Mouse (Mus musculus) gonadal fat pad, adult 2 months (tissue): ENCODE measurements around the gene Cd33. TPM values are rescaled to one million over a fixed set of nuclear protein-coding genes. Genes with fewer than 3 reads are reported as not detected.

Experiments
- DNase-seq: peaks from one replicate; pipeline ENCODE4 v3.0.0-alpha.2; 2012; ENCODE audit warnings: low read depth
- polyA plus RNA-seq: library from polyadenylated mRNA; depleted of rRNA; stranded (reverse); fragments of >200 nt; gene quantifications from 2 replicates; pipeline ENCODE4 v1.2.3, GENCODE M21; 2012; rRNA removed

Gene Cd33
- polyA plus RNA-seq, 1 experiment, result 11.1 TPM

DNA sequence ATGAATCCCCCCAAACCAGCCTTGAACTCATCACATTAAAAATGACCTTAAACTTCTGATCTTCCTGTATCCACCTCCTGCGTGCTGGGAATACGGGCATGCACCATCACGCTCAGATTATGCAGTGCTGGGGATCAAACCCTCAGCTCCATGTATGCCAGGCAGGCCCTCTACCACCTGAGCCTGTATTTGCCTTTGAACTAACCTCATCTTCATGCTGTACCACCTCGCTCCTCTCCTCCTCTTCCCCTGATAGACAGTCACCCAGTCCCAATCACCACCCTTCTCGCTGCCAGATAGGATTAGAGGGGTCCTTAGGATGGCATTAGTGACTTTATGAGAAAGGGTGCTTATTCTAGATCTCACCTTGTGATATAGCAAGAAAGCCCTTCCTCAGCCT, 29.2 kb downstream of the Cd33 start:
- no peak for DNase-seq

DNA sequence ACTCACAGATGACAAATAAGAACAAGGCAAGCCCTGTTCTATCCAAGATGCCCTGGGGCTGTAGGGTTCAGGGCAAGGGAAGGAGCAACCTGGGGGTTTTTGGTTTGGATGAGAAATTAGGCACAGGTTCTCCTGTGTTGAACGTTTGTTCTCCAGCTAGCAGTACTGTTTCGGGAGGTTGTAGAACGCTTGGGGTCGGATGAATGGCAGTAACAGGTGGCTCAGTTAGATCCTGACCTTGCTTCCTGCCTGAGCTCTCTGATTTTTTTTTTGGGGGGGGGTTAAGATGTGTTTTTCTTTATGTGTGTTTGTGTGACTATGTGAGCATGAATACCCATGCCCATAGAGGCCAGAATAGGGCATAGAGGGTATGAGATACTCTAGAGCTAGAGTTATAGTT, 31.7 kb downstream of the Cd33 start:
- DNase-seq, result no peak

DNA sequence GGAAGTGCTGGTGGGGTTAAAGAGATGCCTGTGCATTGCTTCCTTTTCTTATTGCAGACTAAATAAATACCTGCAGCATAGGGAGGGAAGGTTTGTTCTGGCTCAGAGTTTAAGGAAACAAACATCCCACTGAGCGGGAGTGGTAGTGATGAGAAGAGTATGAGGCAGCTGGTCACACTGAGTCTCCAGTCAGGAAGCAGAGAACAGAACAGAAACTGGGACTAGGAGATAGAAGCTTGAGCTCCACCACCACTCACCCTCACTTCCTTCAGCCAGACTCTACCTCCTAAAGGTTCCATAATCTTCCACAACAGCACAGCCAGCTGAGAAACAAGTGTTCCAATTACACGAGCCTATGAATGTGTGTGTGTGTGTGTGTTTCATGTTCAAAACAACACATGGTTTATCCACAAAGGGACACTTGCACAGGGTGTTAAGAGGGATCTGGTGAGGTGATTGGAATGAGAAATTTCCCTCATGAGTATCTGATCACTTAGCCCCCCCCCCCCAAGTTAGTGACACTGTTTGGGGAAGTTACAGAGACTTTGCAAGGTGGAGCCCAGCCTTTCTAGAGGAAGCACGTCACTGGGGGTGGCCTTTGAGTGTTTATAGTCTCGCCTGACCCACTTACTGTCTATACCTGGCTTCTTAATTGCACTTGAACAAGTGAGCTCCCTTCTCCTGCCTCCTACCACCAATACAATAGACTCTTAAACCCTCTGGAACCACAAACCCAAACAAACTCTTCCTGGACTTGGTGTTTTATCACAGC, 32.3 kb downstream of the Cd33 start:
- DNase-seq, result no peak

- DNase-seq, result no peak
Observed at GRCm38 (mm10) chr7:43495343-43496021, 48.7 kb downstream of the Cd33 start.

DNA sequence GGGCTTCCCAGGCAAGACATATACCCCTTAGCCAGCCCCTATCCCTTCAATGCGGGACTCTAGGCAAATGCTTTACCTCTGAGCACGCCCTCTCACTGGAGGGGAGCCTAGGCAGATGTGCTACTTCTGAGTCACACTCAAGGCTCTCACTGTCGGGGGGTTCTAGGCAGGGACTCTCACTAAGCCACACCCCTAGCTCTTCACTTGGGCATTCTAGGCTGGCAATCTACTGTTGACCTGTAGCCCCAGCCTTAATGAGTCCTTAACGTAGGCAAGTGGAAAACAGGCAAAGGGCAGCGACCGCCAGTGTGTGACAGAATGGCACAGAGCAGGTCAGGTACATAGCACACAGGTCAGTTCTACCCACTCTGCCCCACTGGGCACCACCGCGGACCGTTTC, 53.4 kb downstream of the Cd33 start:
- DNase-seq, result no peak

DNA sequence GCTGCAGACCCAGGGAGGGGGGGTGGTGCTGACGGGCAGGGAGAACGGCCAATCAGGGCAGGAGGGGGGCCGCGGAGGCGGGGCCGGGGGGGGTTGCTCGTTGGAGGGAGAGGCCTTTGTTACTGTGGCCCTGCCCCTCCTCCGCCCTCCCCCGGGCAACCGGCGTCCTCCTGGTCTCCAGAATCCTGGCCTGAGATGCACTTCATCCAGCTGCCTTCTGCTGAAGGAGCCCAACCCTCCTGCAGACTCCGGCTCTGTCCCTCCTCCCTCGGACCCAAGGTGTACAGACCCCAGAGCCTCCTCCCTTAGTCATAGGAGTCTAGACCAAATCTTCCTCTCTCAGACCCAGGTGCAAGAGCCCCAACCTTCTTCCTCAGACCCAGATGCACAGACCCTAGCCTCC, 54.0 kb downstream of the Cd33 start:
- no peak for DNase-seq

- DNase-seq, result no peak
Observed at GRCm38 (mm10) chr7:43489631-43490125, 54.5 kb downstream of the Cd33 start, which contains the start of gene Iglon5. Gene Iglon5, minus strand, starts transcription at chr7:43490075.

DNA sequence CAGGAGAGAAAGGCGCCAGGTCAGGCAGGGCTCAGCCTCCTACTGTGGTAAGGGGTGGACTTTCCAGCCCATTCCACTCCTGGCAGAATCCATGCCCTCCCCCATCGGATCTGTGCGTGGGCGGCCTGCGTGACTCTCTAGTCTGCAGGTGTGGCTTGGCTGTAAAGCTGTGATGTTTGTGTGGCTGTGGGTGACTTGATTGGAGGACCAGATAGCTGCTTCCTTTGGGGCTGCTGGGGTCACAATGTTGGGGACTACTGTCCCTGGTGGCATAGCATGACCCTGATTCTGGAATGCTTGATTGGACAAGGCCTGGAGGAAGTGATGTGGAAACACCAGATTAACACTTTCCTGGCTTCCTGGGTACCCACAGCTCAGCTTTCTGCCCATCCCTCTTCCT, 55.6 kb downstream of the Cd33 start:
- no peak for DNase-seq

DNA sequence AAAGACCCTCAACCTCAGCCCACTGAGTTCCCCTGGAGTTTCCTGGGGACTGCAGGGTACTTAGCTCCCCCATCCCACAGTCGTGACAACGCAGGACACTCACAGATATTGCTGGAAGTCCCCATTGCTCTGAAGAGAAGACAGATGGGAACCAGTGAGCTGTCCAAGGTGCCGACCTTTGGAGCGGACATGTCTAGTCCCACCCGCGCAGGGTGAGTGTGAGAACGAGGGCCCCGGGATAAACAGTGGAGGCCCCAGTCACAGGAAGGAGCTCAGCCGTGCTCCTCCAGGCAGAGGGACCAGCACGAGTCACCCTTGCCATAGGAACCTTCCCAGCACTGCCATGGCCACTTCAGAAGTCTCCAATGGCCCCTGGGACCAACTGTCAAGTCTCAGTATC, 61.0 kb downstream of the Cd33 start:
- DNase-seq, result no peak

GRCm38 (mm10) chr7:43482090-43482716, 62.0 kb downstream of the Cd33 start:
- DNase-seq, result no peak

DNA sequence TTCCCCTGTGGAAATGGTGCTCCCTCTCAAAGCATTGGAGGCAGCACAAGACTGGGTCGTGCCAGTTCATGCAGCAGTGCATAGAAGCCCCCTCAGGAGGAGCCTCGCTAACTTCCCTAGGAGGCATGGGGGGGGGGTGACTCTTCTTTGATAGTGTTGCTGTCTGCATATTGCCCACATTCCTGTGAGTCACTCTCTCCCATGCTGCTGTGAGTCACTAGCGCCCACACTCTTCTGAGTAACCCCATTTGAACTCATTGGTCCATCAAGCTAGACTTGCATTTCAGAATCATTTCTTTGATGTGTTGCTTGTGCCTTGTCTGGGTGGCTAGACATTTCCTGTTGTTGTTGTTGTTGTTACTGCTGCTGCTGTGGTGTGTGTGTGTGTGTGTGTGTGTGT, 63.0 kb downstream of the Cd33 start:
- DNase-seq, result no peak

- no peak for DNase-seq
Observed at GRCm38 (mm10) chr7:43476376-43476775, 67.9 kb downstream of the Cd33 start.

- no peak for DNase-seq
Observed at GRCm38 (mm10) chr7:43475706-43476105, 68.5 kb downstream of the Cd33 start.

Other genes with a start within 250 kb of the Cd33 start
- gene Zfp715, start 231.1 kb downstream of the Cd33 start, polyA plus RNA-seq, result 5.4 and 6.5 TPM in 2 replicates
- 0.19 and 0.88 TPM in 2 replicates for gene Siglecf, start 193.1 kb downstream of the Cd33 start, polyA plus RNA-seq
- gene Siglecg, start 136.2 kb downstream of the Cd33 start, polyA plus RNA-seq, result 2.0 and 2.2 TPM in 2 replicates
- 0.04 TPM in 1 of 2 replicates, not detected in the other for gene Lim2, start 116.8 kb downstream of the Cd33 start, polyA plus RNA-seq
- gene Nkg7, start 107.4 kb downstream of the Cd33 start, polyA plus RNA-seq, result 3.1 and 4.1 TPM in 2 replicates
- 0.27 and 0.38 TPM in 2 replicates for gene Cldnd2, start 103.6 kb downstream of the Cd33 start, polyA plus RNA-seq
- 171 and 189 TPM in 2 replicates for gene Etfb, start 100.3 kb downstream of the Cd33 start, polyA plus RNA-seq
- 3.0 and 3.3 TPM in 2 replicates for gene Gm45233, start 100.3 kb downstream of the Cd33 start, polyA plus RNA-seq
- gene Vsig10l, start 81.3 kb downstream of the Cd33 start, polyA plus RNA-seq, result 4.7 and 5.2 TPM in 2 replicates
- 0.95 and 1.3 TPM in 2 replicates for gene Iglon5, start 54.4 kb downstream of the Cd33 start, polyA plus RNA-seq
- not detected in 2 replicates for gene 4931406B18Rik, start 38.5 kb downstream of the Cd33 start, polyA plus RNA-seq
- 1.9 and 2.4 TPM in 2 replicates for gene Zfp658, start 17.8 kb upstream of the Cd33 start, polyA plus RNA-seq
- gene Zfp719, start 35.2 kb upstream of the Cd33 start, polyA plus RNA-seq, result 3.2 and 4.2 TPM in 2 replicates
- 0.08 and 0.18 TPM in 2 replicates for gene Zfp819, start 62.7 kb upstream of the Cd33 start, polyA plus RNA-seq
- gene Ceacam18, start 90.3 kb upstream of the Cd33 start, polyA plus RNA-seq, result not detected in 2 replicates
- gene Siglece, start 115.7 kb upstream of the Cd33 start, polyA plus RNA-seq, result 3.1 and 5.4 TPM in 2 replicates
- 11.5 and 15.1 TPM in 2 replicates for gene Ctu1, start 127.6 kb upstream of the Cd33 start, polyA plus RNA-seq
- gene Klk14, start 146.0 kb upstream of the Cd33 start, polyA plus RNA-seq, result 0.13 TPM in 1 of 2 replicates, not detected in the other
- 0.22 and 0.38 TPM in 2 replicates for gene Klk13, start 168.1 kb upstream of the Cd33 start, polyA plus RNA-seq
- gene Klk12, start 224.5 kb upstream of the Cd33 start, polyA plus RNA-seq, result not detected in 2 replicates
- gene Klk11, start 230.2 kb upstream of the Cd33 start, polyA plus RNA-seq, result 0.28 TPM in 1 of 2 replicates, not detected in the other
- 0.67 and 1.1 TPM in 2 replicates for gene Klk10, start 236.6 kb upstream of the Cd33 start, polyA plus RNA-seq
- not detected in 2 replicates for gene Klk9, start 247.5 kb upstream of the Cd33 start, polyA plus RNA-seq